Mouse (Mus musculus): Measurements from ENCODE around the gene Chpf2. TPM values are rescaled to one million over a fixed set of nuclear protein-coding genes. Genes with fewer than 3 reads are reported as not detected.
A peak's percentile ranks its signal among the peaks of the same experiment; 100 is the strongest.
"Not testable (repeated sequence)": the region's sequence is repeated elsewhere in the genome, so short reads cannot be mapped to it uniquely, and the experiment has no call there.

Chpf2 gene
- 30.3 and 33.1 TPM in 2 replicates for polyA plus RNA-seq (2015; fragmentation: Nextera tagmentation; extraction: Ambion mirVana)

DNA sequence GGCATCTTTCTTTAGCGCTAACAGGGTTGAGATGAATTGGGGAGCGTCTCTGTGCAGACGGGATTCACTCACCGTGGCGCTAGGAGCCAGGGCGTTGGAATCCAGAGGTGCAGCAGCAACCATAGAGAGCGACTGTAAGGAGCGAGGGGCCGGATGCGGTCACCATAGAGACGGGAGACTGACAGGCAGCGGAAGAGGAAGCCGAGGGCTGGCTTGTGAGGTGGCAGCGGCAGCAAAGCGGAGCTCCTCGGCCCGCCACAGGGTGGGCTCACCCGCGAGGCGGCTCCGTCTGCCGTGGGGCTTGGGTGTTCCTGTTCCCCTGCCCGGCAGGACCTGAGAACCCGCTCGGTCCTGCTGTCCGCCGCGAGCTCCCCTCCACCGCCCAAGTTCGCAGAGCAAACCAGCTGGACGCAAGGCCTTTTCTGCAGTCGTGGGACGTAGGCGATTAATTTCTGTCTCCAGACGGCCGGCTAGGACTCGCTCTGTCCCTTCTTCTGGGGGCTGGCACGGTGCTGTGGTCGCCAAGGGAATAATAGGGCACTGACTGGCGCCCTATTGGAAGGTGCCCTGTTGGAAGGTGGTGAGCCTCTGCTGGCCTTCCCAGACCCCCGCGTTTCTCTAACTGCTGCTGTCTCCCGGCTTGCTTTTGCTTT, at the start of gene Chpf2:
Gene Chpf2, plus strand, starts transcription at position 195 of the 653 bp plus-strand sequence.
- Histone ChIP-seq H3K4me1 (peaks cover 32% of the 10 kb centered on the region), H3K27me3 (no peaks in the 10 kb centered on the region), H3K9me3 (replicated peaks) (no peaks in the 10 kb centered on the region), H3K27ac (replicated peaks) (peak within 1 kb of the TSS; percentile 58; the same call in 1 of the 2 replicates), H3K9ac (peak within 1 kb of the TSS; percentile 58), H3K36me3 (peaks cover 37% of the 10 kb centered on the region), H3K4me2 (replicated peaks) (peak within 1 kb of the TSS; percentile 83), H3K4me3 (replicated peaks) (peak within 1 kb of the TSS; percentile 70)
- WGBS, result 0% methylated on average over 43 of the region's 43 CpGs
- peak; percentile 90 for ATAC-seq (ENCODE audit: insufficient number of reproducible peaks, low FRiP score, low TSS enrichment, low read depth)

DNA sequence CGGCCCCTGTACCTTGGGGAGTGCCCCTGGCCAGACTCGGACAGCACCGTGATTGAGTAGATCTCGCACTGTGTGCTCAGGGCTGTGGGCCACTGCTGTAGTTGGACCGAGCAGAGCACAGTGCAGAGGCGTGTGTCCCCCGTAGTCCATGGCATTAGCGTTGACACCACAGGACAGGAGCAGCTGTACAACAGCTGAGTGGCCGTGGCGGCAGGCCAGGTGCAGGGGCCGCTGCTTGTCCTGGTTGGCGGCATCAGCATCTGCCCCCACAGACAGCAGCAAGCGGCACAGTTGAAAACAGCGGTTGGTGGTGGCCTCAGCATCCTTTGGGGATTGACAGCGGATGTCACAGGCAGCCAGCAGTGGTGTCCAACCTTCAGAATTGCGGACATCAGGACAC, 48.9 kb upstream of the Chpf2 start:
- Histone ChIP-seq H3K9ac (no peak overlapping the region), H3K27me3 (no peaks in the 10 kb centered on the region), H3K9me3 (replicated peaks) (no peaks in the 10 kb centered on the region), H3K36me3 (no peaks in the 10 kb centered on the region), H3K27ac (replicated peaks) (no peak overlapping the region), H3K4me3 (replicated peaks) (no peak overlapping the region), H3K4me2 (replicated peaks) (no peak overlapping the region), H3K4me1 (peaks cover 31% of the 10 kb centered on the region)
- 62% methylated on average over 16 of the region's 16 CpGs for WGBS
- no peak for ATAC-seq (ENCODE audit: insufficient number of reproducible peaks, low FRiP score, low TSS enrichment, low read depth)

DNA sequence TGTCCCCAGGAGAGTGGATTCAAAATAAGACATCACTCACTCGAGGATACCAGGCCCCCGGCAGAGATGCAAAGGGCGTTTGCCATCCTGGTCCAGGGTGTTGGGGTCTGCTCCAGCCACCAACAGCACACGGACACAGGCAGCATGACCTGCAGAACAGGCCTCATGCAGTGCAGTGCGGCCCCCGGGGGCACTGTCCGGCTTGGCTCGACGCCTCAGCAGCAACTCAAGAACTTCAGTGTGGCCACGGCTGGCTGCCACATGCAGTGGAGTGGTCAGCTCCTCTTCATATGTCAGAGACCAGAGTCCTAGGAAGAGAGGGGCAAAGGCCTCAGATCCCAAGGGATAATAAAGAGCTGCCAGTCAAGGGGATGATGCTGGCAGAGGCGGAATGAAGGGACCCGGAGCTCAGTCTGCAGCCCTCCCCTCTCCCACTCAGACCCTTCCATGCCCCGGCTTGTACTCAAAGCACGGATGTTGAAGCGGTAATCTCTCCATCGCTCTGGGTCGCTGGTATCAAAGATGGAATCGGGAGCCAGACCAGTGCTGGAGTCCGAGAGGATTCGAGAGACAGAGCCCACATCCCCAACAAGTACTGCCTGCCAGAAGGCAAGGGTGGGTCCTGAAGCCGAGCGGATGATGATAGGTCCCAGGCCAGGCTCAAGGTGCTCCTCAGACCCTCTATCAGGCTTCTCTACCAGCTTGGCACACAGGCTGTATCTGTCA, 46.8 kb upstream of the Chpf2 start:
- ATAC-seq (ENCODE audit: insufficient number of reproducible peaks, low FRiP score, low TSS enrichment, low read depth), result no peak
- H3K4me1 ChIP-seq, result peaks cover 31% of the 10 kb centered on the region
- H3K27me3 ChIP-seq, result no peaks in the 10 kb centered on the region
- no peak overlapping the region for H3K27ac ChIP-seq (replicated peaks)
- H3K36me3 ChIP-seq, result no peaks in the 10 kb centered on the region
- no peak overlapping the region for H3K9ac ChIP-seq
- WGBS, result 77% methylated on average over 22 of the region's 22 CpGs
- H3K4me3 ChIP-seq (replicated peaks), result no peak overlapping the region
- H3K4me2 ChIP-seq (replicated peaks), result no peak overlapping the region
- no peaks in the 10 kb centered on the region for H3K9me3 ChIP-seq (replicated peaks)

DNA sequence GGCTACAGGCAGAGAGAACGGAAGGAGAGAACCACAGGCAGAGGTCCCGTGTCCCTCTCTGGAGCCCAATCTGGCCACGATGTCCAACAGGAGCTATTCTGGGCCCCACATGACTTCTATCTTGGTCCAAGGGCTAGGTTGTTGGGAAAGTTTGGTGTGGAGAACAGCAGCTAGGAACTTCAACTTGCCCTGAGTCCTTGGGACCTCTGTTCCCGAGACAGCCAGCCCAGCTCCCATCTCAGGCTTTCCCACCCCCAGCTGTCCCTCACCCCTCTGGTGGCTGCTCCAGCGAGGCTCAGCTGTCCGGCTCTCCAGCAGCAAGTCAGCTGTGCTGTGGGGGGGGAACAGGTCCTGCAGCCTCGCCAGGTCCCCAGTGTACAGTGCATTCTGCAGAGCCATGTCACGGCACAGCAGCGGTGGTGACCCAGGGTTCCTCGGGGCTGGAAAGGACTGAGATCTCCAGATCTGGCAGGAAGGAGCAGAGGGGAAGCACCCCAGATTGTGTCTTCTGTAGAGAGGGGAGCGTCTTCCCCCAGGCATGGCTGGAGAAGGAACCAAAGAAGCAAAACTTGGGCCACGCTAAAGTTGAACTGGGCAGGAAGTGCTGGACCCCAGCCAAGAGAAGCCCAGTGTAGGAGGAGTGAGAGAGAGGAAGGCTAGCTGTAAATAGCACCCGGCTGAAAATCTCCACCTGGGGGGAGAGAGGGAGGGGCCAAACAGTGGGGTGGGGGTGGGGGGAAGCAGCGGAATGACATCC, 46.0 kb upstream of the Chpf2 start, which contains the start of gene Asb10:
Gene Asb10, minus strand, starts transcription at position 592 of the 757 bp plus-strand sequence.
- no peaks in the 10 kb centered on the region for H3K36me3 ChIP-seq
- peaks cover 31% of the 10 kb centered on the region for H3K4me1 ChIP-seq
- H3K27me3 ChIP-seq, result no peaks in the 10 kb centered on the region
- no peak within 1 kb of the TSS for H3K27ac ChIP-seq (replicated peaks)
- 29% methylated on average over 14 of the region's 14 CpGs for WGBS
- H3K4me2 ChIP-seq (replicated peaks), result peak within 1 kb of the TSS; percentile 30
- ATAC-seq (ENCODE audit: insufficient number of reproducible peaks, low FRiP score, low TSS enrichment, low read depth), result peak; percentile 37; the same call in 1 of the 2 replicates
- H3K9ac ChIP-seq, result no peak within 1 kb of the TSS
- no peak within 1 kb of the TSS for H3K4me3 ChIP-seq (replicated peaks)
- no peaks in the 10 kb centered on the region for H3K9me3 ChIP-seq (replicated peaks)

DNA sequence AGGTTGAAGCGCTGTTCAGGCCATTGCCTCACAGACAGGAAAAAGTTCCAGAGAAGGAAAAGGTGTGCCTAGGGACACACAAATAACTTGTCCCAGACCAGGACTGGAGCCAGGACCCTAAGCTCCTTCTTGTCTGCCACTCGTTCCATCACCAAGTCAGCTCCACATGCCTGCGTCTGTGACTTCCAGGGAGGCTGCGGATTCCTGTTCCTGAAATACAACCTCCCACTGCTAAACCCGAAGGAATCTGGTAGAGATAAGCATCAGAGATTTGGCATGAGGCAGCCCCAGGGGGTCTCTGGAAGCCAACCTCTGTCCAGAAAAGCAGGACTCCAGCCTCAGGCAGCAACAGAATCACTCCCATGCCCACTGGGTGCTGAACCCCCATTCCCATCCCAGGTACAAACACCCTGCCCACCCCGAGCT, 45.4 kb upstream of the Chpf2 start:
- Histone ChIP-seq H3K27me3 (no peaks in the 10 kb centered on the region), H3K9me3 (replicated peaks) (no peaks in the 10 kb centered on the region), H3K36me3 (no peaks in the 10 kb centered on the region), H3K4me3 (replicated peaks) (no peak overlapping the region), H3K27ac (replicated peaks) (no peak overlapping the region), H3K4me2 (replicated peaks) (peak overlapping the region; percentile 30), H3K9ac (no peak overlapping the region), H3K4me1 (peaks cover 31% of the 10 kb centered on the region)
- 11% methylated on average over 6 of the region's 6 CpGs for WGBS
- no peak; the same call in 1 of the 2 replicates for ATAC-seq (ENCODE audit: insufficient number of reproducible peaks, low FRiP score, low TSS enrichment, low read depth)

DNA sequence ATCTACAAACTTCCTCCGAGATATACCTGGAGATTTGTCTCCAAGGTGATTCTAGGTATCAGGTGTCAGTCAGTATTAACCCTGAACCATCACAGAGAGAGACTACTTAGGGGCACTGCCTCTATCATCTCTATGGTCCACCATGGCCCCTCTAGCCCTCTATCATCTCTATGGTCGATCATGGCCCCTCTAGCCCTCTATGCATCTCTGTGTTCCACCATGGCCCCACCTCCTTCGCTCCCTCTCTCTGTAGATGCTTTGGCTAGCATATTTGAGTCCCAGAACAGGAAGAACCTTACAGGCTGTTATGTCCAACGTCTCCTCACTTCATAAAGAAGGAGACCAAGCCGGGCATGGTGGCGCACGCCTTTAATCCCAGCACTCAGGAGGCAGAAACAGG, 43.9 kb upstream of the Chpf2 start:
- no peak for ATAC-seq (ENCODE audit: insufficient number of reproducible peaks, low FRiP score, low TSS enrichment, low read depth)
- peaks cover 27% of the 10 kb centered on the region for H3K4me1 ChIP-seq
- no peaks in the 10 kb centered on the region for H3K36me3 ChIP-seq
- H3K27ac ChIP-seq (replicated peaks), result no peak overlapping the region
- H3K27me3 ChIP-seq, result no peaks in the 10 kb centered on the region
- 81% methylated on average over 7 of the region's 7 CpGs for WGBS
- no peak overlapping the region for H3K4me2 ChIP-seq (replicated peaks)
- H3K9ac ChIP-seq, result no peak overlapping the region
- no peak overlapping the region for H3K4me3 ChIP-seq (replicated peaks)
- H3K9me3 ChIP-seq (replicated peaks), result no peaks in the 10 kb centered on the region

DNA sequence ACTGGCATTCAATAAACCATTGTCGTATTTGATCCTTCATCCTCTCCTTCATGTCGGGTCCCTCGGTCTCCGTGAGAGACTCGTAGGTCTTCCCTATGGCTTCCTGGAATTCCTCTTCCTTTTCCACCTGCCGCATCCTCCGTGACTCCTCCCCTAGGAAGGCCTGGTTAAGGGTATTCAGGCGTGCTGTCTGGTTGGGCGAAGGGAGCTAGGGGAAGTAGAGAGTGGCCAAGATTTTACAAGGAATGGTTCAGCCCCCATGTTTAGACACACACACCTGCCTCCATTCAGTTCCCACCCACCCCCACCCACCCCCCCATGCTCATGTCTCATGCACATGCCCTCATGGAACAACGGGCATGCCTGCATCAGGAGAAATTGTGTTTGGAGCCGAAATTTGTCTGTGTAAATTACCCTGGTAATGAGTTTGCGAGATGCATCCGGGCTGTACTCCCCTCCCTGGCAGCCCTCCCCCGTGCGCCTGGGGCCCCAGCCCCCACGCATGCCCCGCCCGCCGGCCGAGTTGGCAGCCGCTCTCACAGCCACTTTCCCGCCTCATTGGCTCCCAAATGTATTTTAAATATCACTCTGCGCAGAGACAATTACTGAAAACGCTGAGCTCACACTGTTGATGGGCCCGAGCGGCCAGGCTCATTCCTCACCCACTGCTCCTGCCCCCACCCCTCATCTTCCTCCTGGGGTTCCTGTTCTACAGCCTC, 35.8 kb upstream of the Chpf2 start:
- H3K27me3 ChIP-seq, result 0 out of 2 replicates have a peak, but pooled peaks cover 6% of the 10 kb centered on the region
- 0 out of 2 replicates have a peak overlapping the region, but pooled peaks have one; percentile 9 for H3K9ac ChIP-seq
- peak overlapping the region; percentile 41 for H3K4me2 ChIP-seq (replicated peaks)
- H3K36me3 ChIP-seq, result no peaks in the 10 kb centered on the region
- no peak overlapping the region for H3K4me3 ChIP-seq (replicated peaks)
- H3K9me3 ChIP-seq (replicated peaks), result no peaks in the 10 kb centered on the region
- WGBS, result 24% methylated on average over 26 of the region's 26 CpGs
- peaks cover 26% of the 10 kb centered on the region for H3K4me1 ChIP-seq
- no peak overlapping the region for H3K27ac ChIP-seq (replicated peaks)
- peak; percentile 44; the same call in 1 of the 2 replicates for ATAC-seq (ENCODE audit: insufficient number of reproducible peaks, low FRiP score, low TSS enrichment, low read depth)

DNA sequence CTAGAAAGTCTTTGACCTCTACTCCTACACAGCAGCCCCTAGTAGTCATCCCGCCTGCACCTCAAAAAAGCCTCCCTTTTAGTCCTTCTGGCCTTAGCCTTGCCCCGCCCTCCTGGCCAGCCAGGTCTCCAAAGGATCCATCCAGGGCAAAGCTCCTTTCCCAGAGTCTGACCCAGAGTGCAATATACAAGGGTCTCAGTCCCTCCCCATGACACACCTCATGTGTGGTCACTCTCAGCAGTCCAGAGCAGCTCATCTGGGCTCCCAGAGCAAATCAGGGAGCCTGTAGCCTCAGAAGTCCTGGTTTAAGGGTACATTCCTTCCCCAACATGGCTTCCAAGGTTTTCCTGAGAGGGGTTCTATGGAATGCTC, 35.2 kb upstream of the Chpf2 start:
- H3K4me3 ChIP-seq (replicated peaks), result no peak overlapping the region
- ATAC-seq (ENCODE audit: insufficient number of reproducible peaks, low FRiP score, low TSS enrichment, low read depth), result no peak
- peak overlapping the region; percentile 41 for H3K4me2 ChIP-seq (replicated peaks)

DNA sequence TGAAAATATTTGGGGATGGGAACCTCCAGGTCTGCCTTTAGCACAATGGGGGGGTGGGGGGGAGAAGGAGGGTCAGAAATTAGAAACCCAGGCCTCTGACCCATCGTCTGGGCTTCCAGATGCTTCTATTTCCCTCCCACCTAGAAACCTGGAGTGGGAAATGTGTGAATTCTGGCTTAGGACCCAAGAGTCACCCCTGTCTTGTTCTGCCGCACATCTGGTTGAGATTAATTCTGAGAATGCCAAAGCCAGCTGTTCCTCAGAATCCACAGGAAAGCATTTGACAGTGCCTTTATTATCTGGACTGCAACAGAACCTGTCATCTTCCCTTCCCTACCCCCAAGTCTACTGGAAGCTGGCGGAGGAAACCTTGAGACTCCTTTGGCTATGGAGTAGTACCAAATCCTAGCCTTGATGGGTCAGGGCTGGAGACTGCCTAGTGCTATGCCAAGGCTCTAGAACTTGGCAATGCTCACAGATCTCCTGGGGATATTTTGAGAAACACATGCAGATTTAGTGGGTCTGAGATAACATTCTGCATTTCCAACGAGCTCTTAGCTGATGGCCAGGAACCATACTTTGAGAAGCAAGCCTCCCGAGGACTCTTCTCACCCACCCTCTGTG, 32.8 kb upstream of the Chpf2 start:
- ATAC-seq (ENCODE audit: insufficient number of reproducible peaks, low FRiP score, low TSS enrichment, low read depth), result no peak
- 40% methylated on average over 5 of the region's 5 CpGs for WGBS
- Histone ChIP-seq H3K27ac (replicated peaks) (no peak overlapping the region), H3K9me3 (replicated peaks) (no peaks in the 10 kb centered on the region), H3K4me1 (peaks cover 26% of the 10 kb centered on the region), H3K9ac (no peak overlapping the region), H3K27me3 (0 out of 2 replicates have a peak, but pooled peaks cover 6% of the 10 kb centered on the region), H3K36me3 (no peaks in the 10 kb centered on the region), H3K4me2 (replicated peaks) (no peak overlapping the region), H3K4me3 (replicated peaks) (no peak overlapping the region)

More for the DNA sequence above, 35.2 kb upstream of the Chpf2 start:
- WGBS, result 65% methylated on average over 2 of the region's 2 CpGs
- no peaks in the 10 kb centered on the region for H3K36me3 ChIP-seq
- H3K9me3 ChIP-seq (replicated peaks), result no peaks in the 10 kb centered on the region
- peaks cover 26% of the 10 kb centered on the region for H3K4me1 ChIP-seq
- H3K9ac ChIP-seq, result 0 out of 2 replicates have a peak overlapping the region, but pooled peaks have one; percentile 9
- H3K27me3 ChIP-seq, result 0 out of 2 replicates have a peak, but pooled peaks cover 6% of the 10 kb centered on the region
- H3K27ac ChIP-seq (replicated peaks), result no peak overlapping the region

DNA sequence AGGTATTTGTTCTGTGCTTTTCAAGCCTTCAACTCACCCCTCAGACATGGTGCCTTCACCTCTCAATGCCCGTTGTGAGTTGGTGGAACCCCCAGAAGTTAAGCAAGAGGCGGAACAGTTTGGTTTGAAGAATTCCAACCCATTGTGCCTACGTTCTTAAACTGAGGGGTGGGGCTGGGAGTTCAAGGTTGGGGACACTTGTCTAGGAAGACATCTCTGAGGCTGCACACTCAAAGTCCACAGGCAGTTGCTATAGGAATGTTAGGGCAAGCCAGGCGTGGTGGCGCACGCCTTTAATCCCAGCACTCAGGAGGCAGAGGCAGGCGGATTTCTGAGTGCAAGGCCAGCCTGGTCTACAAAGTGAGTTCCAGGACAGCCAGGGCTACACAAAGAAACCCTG, 31.2 kb upstream of the Chpf2 start:
- not testable (repeated sequence) for H3K27me3 ChIP-seq; H3K9me3 ChIP-seq (replicated peaks); H3K9ac ChIP-seq; ATAC-seq (ENCODE audit: insufficient number of reproducible peaks, low FRiP score, low TSS enrichment, low read depth); H3K27ac ChIP-seq (replicated peaks); H3K36me3 ChIP-seq; H3K4me3 ChIP-seq (replicated peaks); H3K4me2 ChIP-seq (replicated peaks)
- whole genome bisulfite sequencing, result 91% methylated on average over 7 of the region's 7 CpGs
- H3K4me1 ChIP-seq, result peaks cover 26% of the 10 kb centered on the region

Data from embryonic facial prominence, embryonic 15.5 days (tissue).